Mouse (Mus musculus): ENCODE data around the gene Pde4d.

DNA sequence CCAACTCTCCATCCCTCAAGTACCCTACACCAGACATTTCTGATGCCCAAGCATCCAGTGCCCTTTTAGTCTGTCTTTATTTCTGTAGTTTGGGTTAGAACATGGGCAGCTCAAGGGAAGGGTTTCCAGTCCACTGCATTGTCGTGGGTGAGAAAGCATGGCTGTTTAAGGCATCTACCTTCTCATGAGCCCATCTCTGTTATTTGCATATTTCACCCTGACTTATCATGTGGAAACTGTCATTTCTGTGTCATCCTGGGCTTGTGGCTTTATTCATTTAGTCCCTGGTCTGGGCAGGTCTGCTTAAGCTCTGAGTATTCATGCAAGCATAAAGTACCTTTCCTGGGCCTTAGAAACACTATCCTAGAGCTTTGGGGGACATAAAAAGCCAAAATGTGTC is 1331.7 kb downstream of the Pde4d start:
- TF ChIP-seq CTCF (IDR thresholded peaks at IDR 0.05; ENCODE audit: low read depth), result no peak
- TF ChIP-seq EP300 (optimal IDR thresholded peaks at IDR 0.05), result no peak

All from stomach, postnatal 0 days (tissue).